Comparison of ENCODE assay signal across 9 mouse cellular contexts in the genomic region with DNA sequence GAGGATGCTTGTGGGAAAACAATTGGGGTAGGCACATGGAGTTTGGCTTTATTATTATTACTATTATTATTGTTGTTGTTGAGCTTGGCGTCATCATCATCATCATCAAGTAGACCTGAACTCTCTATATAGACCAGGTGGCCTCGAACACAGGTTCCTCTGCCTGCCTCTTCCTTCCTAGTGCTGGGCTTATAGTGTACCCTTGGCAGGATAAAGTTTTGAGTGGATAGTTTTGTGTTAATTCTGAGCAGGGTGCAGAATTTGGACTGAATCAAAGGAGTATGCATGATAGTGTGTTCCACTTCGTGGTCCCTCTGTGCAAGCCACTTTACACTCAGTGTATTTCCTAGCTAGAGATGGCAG. TPM values are rescaled to one million over a fixed set of nuclear protein-coding genes. Genes with fewer than 3 reads are reported as not detected.
DNase-seq lines count a peak whose midpoint lies in the region; ATAC-seq and TF ChIP-seq lines count a peak whose summit lies in the region.
"Had no signal": no experiment of that assay in that cellular context is flagged by ENCODE, and none has a peak within 500 bp of the region (broad histone marks: within the 10 kb centered on the region; RNA-seq: fewer than 3 reads in every experiment).

No protein-coding gene starts in this region.

- H3K27me3 ChIP-seq in heart, postnatal 0 days (ENCODE audit: control insufficient read depth, insufficient read depth, low read length): 0 out of 2 replicates have a peak, but pooled peaks cover 5% of the 10 kb centered on the region
- H3K27me3 ChIP-seq in hindbrain, embryonic 14.5 days (ENCODE audit: control insufficient read depth, insufficient read depth, low read length): no peaks in the 10 kb centered on the region
- no peaks in the 10 kb centered on the region; the same call in 1 of the 2 replicates for H3K27me3 ChIP-seq in midbrain, embryonic 14.5 days (ENCODE audit: control insufficient read depth, insufficient read depth, low read length)
- H3K27me3 ChIP-seq: Patski had no signal

- H3K4me2 ChIP-seq in heart, postnatal 0 days (ENCODE audit: low read depth, low read length): peak overlapping the region; percentile 80
- peak overlapping the region; percentile 95 for H3K4me2 ChIP-seq in hindbrain, embryonic 14.5 days (replicated peaks)
- peak overlapping the region; percentile 97 for H3K4me2 ChIP-seq in midbrain, embryonic 14.5 days (ENCODE audit: low read length)

- H3K4me1 ChIP-seq in heart, postnatal 0 days (ENCODE audit: control insufficient read depth, insufficient read depth): 0 out of 2 replicates have a peak, but pooled peaks cover 6% of the 10 kb centered on the region
- no peaks in the 10 kb centered on the region for H3K4me1 ChIP-seq in brown adipose tissue, adult 24 weeks (ENCODE audit: control insufficient read depth, insufficient read depth, insufficient read length, low read length)
- H3K4me1 ChIP-seq in hindbrain, embryonic 14.5 days (replicated peaks; ENCODE audit: control insufficient read depth, insufficient read depth, low read length): peaks cover 7% of the 10 kb centered on the region
- H3K4me1 ChIP-seq in midbrain, embryonic 14.5 days (ENCODE audit: control insufficient read depth, insufficient read depth, low read length): 0 out of 2 replicates have a peak, but pooled peaks cover 5% of the 10 kb centered on the region

- H3K9me3 ChIP-seq in heart, postnatal 0 days (replicated peaks; ENCODE audit: control insufficient read depth, low read length): no peaks in the 10 kb centered on the region
- no peaks in the 10 kb centered on the region for H3K9me3 ChIP-seq in hindbrain, embryonic 14.5 days (ENCODE audit: control insufficient read depth, low read length)
- H3K9me3 ChIP-seq in midbrain, embryonic 14.5 days (ENCODE audit: control insufficient read depth, low read length): no peaks in the 10 kb centered on the region

- H3K9ac ChIP-seq in heart, postnatal 0 days (replicated peaks; ENCODE audit: low read depth, low read length): 0 out of 2 replicates have a peak overlapping the region, but pooled peaks have one; percentile 29
- no peak overlapping the region for H3K9ac ChIP-seq in hindbrain, embryonic 14.5 days
- peak overlapping the region; percentile 79 for H3K9ac ChIP-seq in midbrain, embryonic 14.5 days (replicated peaks; ENCODE audit: low read length)

- no peak for TF ChIP-seq EP300 in heart, postnatal 0 days (IDR thresholded peaks at IDR 0.05; ENCODE audit: low read depth)

- DNase-seq in heart, postnatal 0 days (ENCODE audit: low spot score): no peak
- DNase-seq in heart, adult 8-10 months (ENCODE audit: low spot score): no peak
- DNase-seq in hindbrain, embryonic 14.5 days (ENCODE audit: low spot score): no peak
- no peak for DNase-seq in midbrain, embryonic 14.5 days
- no peak for DNase-seq in urinary bladder, adult 2 months (ENCODE audit: low spot score)
- no peak for DNase-seq in cerebellum, postnatal 25 days
- DNase-seq in lung, adult 18-20 months: no peak

- 7% methylated on average over 3 of the region's 3 CpGs for WGBS in heart, postnatal 0 days
- 9% methylated on average over 3 of the region's 3 CpGs for WGBS in hindbrain, embryonic 14.5 days
- 11% methylated on average over 3 of the region's 3 CpGs for WGBS in midbrain, embryonic 14.5 days

- no peak for TF ChIP-seq CTCF in heart, postnatal 0 days (IDR thresholded peaks at IDR 0.05; ENCODE audit: low read depth)

- H3K27ac ChIP-seq in heart, postnatal 0 days (ENCODE audit: low read depth): no peak overlapping the region
- no peak overlapping the region for H3K27ac ChIP-seq in brown adipose tissue, adult 24 weeks (replicated peaks; ENCODE audit: low read depth, low read length)
- H3K27ac ChIP-seq in hindbrain, embryonic 14.5 days: 0 out of 2 replicates have a peak overlapping the region, but pooled peaks have one; percentile 77
- peak overlapping the region; percentile 66; the same call in 1 of the 2 replicates for H3K27ac ChIP-seq in midbrain, embryonic 14.5 days (replicated peaks; ENCODE audit: low read depth, low read length)

- ATAC-seq in heart, postnatal 0 days (ENCODE audit: insufficient read depth, low read depth): no peak
- ATAC-seq in hindbrain, embryonic 14.5 days (ENCODE audit: low FRiP score): peak; percentile 26; the same call in 1 of the 2 replicates
- ATAC-seq in midbrain, embryonic 14.5 days (ENCODE audit: low FRiP score, low TSS enrichment): peak; percentile 22; the same call in 1 of the 2 replicates

- peak overlapping the region; percentile 48 for H3K4me3 ChIP-seq in heart, postnatal 0 days (ENCODE audit: low read depth, low read length)
- H3K4me3 ChIP-seq in brown adipose tissue, adult 24 weeks (ENCODE audit: insufficient read depth, low read depth, low read length): peak overlapping the region; percentile 49
- H3K4me3 ChIP-seq in hindbrain, embryonic 14.5 days (replicated peaks; ENCODE audit: low read length): peak overlapping the region; percentile 51
- peak overlapping the region; percentile 53 for H3K4me3 ChIP-seq in midbrain, embryonic 14.5 days (replicated peaks; ENCODE audit: low read depth, low read length)

- H3K36me3 ChIP-seq in heart, postnatal 0 days (replicated peaks; ENCODE audit: control insufficient read depth, insufficient read depth, low read length): peaks cover 51% of the 10 kb centered on the region
- peaks cover 56% of the 10 kb centered on the region for H3K36me3 ChIP-seq in hindbrain, embryonic 14.5 days (replicated peaks; ENCODE audit: control insufficient read depth, insufficient read depth)
- peaks cover 52% of the 10 kb centered on the region for H3K36me3 ChIP-seq in midbrain, embryonic 14.5 days (ENCODE audit: control insufficient read depth, insufficient read depth, low read length)

RNA-seq across cellular contexts. Expression of gene Sec61a1, which starts 18.3 kb away (rescaled TPM):
- total RNA-seq in heart, postnatal 0 days (2014; rRNA removed; ENCODE audit: low replicate concordance): 131 and 172 TPM in 2 replicates
- 85.9 and 88.0 TPM in 2 replicates for polyA plus RNA-seq in heart, postnatal 0 days (2015; fragmentation: Nextera tagmentation; extraction: Ambion mirVana)
- total RNA-seq in heart, adult 8-10 months (2022): 10 to 100 TPM; 35.1 to 41.5 (median 39.3) TPM
- 31.7 and 40.8 TPM in 2 replicates for polyA plus RNA-seq in brown adipose tissue, adult 24 weeks (2012; ENCODE audit: insufficient read depth, insufficient read length, missing spikeins)
- 140 and 155 TPM in 2 replicates for polyA plus RNA-seq in hindbrain, embryonic 14.5 days (2014; fragmentation: Nextera tagmentation; extraction: Ambion mirVana)
- 136 and 157 TPM in 2 replicates for polyA plus RNA-seq in midbrain, embryonic 14.5 days (2014; fragmentation: Nextera tagmentation; extraction: Ambion mirVana)
- 130 and 145 TPM in 2 replicates for polyA plus RNA-seq in urinary bladder, adult 2 months (2012; rRNA removed)

RNA-seq across cellular contexts. Expression of gene Ruvbl1, which starts 35.2 kb away (rescaled TPM):
- total RNA-seq in heart, postnatal 0 days (2014; rRNA removed; ENCODE audit: low replicate concordance): 12.2 and 27.4 TPM in 2 replicates
- 42.3 and 44.9 TPM in 2 replicates for polyA plus RNA-seq in heart, postnatal 0 days (2015; fragmentation: Nextera tagmentation; extraction: Ambion mirVana)
- total RNA-seq in heart, adult 8-10 months (2022): 10 to 100 TPM; 14.2 to 19.8 (median 16.7) TPM
- polyA plus RNA-seq in brown adipose tissue, adult 24 weeks (2012; ENCODE audit: insufficient read depth, insufficient read length, missing spikeins): 11.5 and 16.4 TPM in 2 replicates
- polyA plus RNA-seq in hindbrain, embryonic 14.5 days (2014; fragmentation: Nextera tagmentation; extraction: Ambion mirVana): 86.0 and 97.6 TPM in 2 replicates
- polyA plus RNA-seq in midbrain, embryonic 14.5 days (2014; fragmentation: Nextera tagmentation; extraction: Ambion mirVana): 94.7 and 98.4 TPM in 2 replicates
- 33.1 and 37.7 TPM in 2 replicates for polyA plus RNA-seq in urinary bladder, adult 2 months (2012; rRNA removed)

RNA-seq across cellular contexts. Expression of gene Eefsec, which starts 54.0 kb away (rescaled TPM):
- 12.9 and 25.6 TPM in 2 replicates for total RNA-seq in heart, postnatal 0 days (2014; rRNA removed; ENCODE audit: low replicate concordance)
- polyA plus RNA-seq in heart, postnatal 0 days (2015; fragmentation: Nextera tagmentation; extraction: Ambion mirVana): 11.3 and 12.8 TPM in 2 replicates
- 1 to 10 TPM; 6.5 to 8.4 (median 7.7) TPM for total RNA-seq in heart, adult 8-10 months (2022)
- 3.5 and 4.5 TPM in 2 replicates for polyA plus RNA-seq in brown adipose tissue, adult 24 weeks (2012; ENCODE audit: insufficient read depth, insufficient read length, missing spikeins)
- polyA plus RNA-seq in hindbrain, embryonic 14.5 days (2014; fragmentation: Nextera tagmentation; extraction: Ambion mirVana): 27.5 and 28.9 TPM in 2 replicates
- 28.0 and 33.5 TPM in 2 replicates for polyA plus RNA-seq in midbrain, embryonic 14.5 days (2014; fragmentation: Nextera tagmentation; extraction: Ambion mirVana)
- polyA plus RNA-seq in urinary bladder, adult 2 months (2012; rRNA removed): 13.8 and 15.8 TPM in 2 replicates

Comparison
In these comparisons a context has a peak if more than half of its experiments do, and no peak if none do; other contexts are left out.
1. H3K27ac ChIP-seq: peak in hindbrain, embryonic 14.5 days (single experiment) and midbrain, embryonic 14.5 days (single experiment); none in heart, postnatal 0 days (single experiment) and brown adipose tissue, adult 24 weeks (single experiment).
2. Peak in every context shown above with its lines, with median percentiles within 50 percentile points of each other: H3K4me2 ChIP-seq and H3K4me3 ChIP-seq.